Mouse (Mus musculus): ENCODE measurements at regions not wholly inside any gene's neighbourhood (a gene's known extent, or its start where the extent isn't known, plus 50 kb on each side); places are given as distances from the start of the nearest gene placed in this dataset.

GRCm38 (mm10) chr2:30697851-30698250, 103.0 kb downstream of the Cstad start:
- DNase-seq: no peak

- DNase-seq: peak; percentile 49
Measured at GRCm38 (mm10) chr2:30695771-30696456, 101.1 kb downstream of the Cstad start.

GRCm38 (mm10) chr2:30695041-30695440, 100.2 kb downstream of the Cstad start:
- DNase-seq: no peak

- DNase-seq: peak; percentile 85
Measured at GRCm38 (mm10) chr2:30693206-30694035, 98.6 kb downstream of the Cstad start.

- peak; percentile 69 for DNase-seq
Measured at GRCm38 (mm10) chr2:30692561-30693205, 97.8 kb downstream of the Cstad start.

GRCm38 (mm10) chr2:30691857-30692560, 97.2 kb downstream of the Cstad start:
- DNase-seq: peak; percentile 89

GRCm38 (mm10) chr2:30690925-30691856, 96.4 kb downstream of the Cstad start:
- no peak for DNase-seq

- peak; percentile 69 for DNase-seq
Measured at GRCm38 (mm10) chr2:30690307-30690706, 95.5 kb downstream of the Cstad start.

GRCm38 (mm10) chr2:30688402-30688801, 93.6 kb downstream of the Cstad start:
- DNase-seq: no peak

GRCm38 (mm10) chr2:30687121-30687551, 92.3 kb downstream of the Cstad start:
- peak; percentile 74 for DNase-seq

- DNase-seq: no peak
Measured at GRCm38 (mm10) chr2:30686359-30686758, 91.5 kb downstream of the Cstad start.

GRCm38 (mm10) chr2:30685137-30685860, 90.5 kb downstream of the Cstad start:
- peak; percentile 65 for DNase-seq

GRCm38 (mm10) chr2:30684461-30684860, 89.6 kb downstream of the Cstad start:
- no peak for DNase-seq

- DNase-seq: no peak
Measured at GRCm38 (mm10) chr2:30682146-30682825, 87.4 kb downstream of the Cstad start.

GRCm38 (mm10) chr2:30681642-30682041, 86.8 kb downstream of the Cstad start:
- DNase-seq: peak; percentile 52

- no peak for DNase-seq
Measured at GRCm38 (mm10) chr2:30679041-30679440, 84.2 kb downstream of the Cstad start.

GRCm38 (mm10) chr2:30677498-30677897, 82.7 kb downstream of the Cstad start:
- DNase-seq: no peak

- DNase-seq: peak; percentile 83
Measured at GRCm38 (mm10) chr2:30676833-30677459, 82.1 kb downstream of the Cstad start.

GRCm38 (mm10) chr2:30676450-30676832, 81.6 kb downstream of the Cstad start:
- DNase-seq: no peak

- no peak for DNase-seq
Measured at GRCm38 (mm10) chr2:30675839-30676238, 81.0 kb downstream of the Cstad start.
